Mouse (Mus musculus) E14TG2a.4 (cell line): ENCODE measurements at regions not wholly inside any gene's neighbourhood (a gene's known extent, or its start where the extent isn't known, plus 50 kb on each side); places are given as distances from the start of the nearest gene placed in this dataset.

Source experiments
- H3K27me3 ChIP-seq: 2 replicates; pipeline ENCODE4 v1.6.1; 2014; ENCODE audit warnings: low read length, control low read depth; ENCODE audit not compliant: insufficient read depth
- H3K36me3 ChIP-seq: 2 replicates; pipeline ENCODE4 v1.6.1; 2014; ENCODE audit warnings: low read length, control low read depth; ENCODE audit not compliant: insufficient read depth
- H3K4me1 ChIP-seq: replicated peaks from 2 replicates; pipeline ENCODE4 v1.6.1; 2014; ENCODE audit warnings: low read depth, low read length, control low read depth
- H3K4me3 ChIP-seq: replicated peaks from 2 replicates; pipeline ENCODE4 v1.5.1; 2014; ENCODE audit warnings: mild to moderate bottlenecking, low read length
- H3K9me3 ChIP-seq: 2 replicates; pipeline ENCODE4 v1.6.1; 2014; ENCODE audit warnings: low read length, control low read depth
- CTCF ChIP-seq: conservative IDR thresholded peaks from 2 replicates; pipeline ENCODE4 v1.5.1; 2014; ENCODE audit warnings: low read length
- NANOG ChIP-seq: IDR thresholded peaks from 2 replicates; pipeline ENCODE4 v1.6.1; 2014; ENCODE audit warnings: borderline replicate concordance, low read length, mixed read lengths
- POU5F1 ChIP-seq: IDR thresholded peaks from 2 replicates; pipeline ENCODE4 v1.6.1; 2014; ENCODE audit warnings: low read length, borderline replicate concordance

GRCm38 (mm10) chr14:74112603-74113002 lies 451.6 kb downstream of the Gm21750 start:
- no peaks in the 10 kb centered on the region for H3K27me3 ChIP-seq
- H3K4me1 ChIP-seq, result no peaks in the 10 kb centered on the region
- TF ChIP-seq CTCF, result no peak
- no peak for TF ChIP-seq POU5F1
- TF ChIP-seq NANOG, result no peak
- no peak overlapping the region for H3K4me3 ChIP-seq
- no peaks in the 10 kb centered on the region for H3K9me3 ChIP-seq
- no peaks in the 10 kb centered on the region for H3K36me3 ChIP-seq

GRCm38 (mm10) chr14:74113116-74113515 lies 452.1 kb downstream of the Gm21750 start:
- Histone ChIP-seq H3K27me3 (no peaks in the 10 kb centered on the region), H3K4me1 (no peaks in the 10 kb centered on the region), H3K9me3 (no peaks in the 10 kb centered on the region), H3K4me3 (no peak overlapping the region), H3K36me3 (no peaks in the 10 kb centered on the region)
- TF ChIP-seq NANOG (no peak), POU5F1 (no peak), CTCF (no peak)

GRCm38 (mm10) chr14:74113556-74113955 lies 452.5 kb downstream of the Gm21750 start:
- H3K27me3 ChIP-seq, result no peaks in the 10 kb centered on the region
- no peaks in the 10 kb centered on the region for H3K4me1 ChIP-seq
- no peaks in the 10 kb centered on the region for H3K36me3 ChIP-seq
- TF ChIP-seq NANOG (no peak), CTCF (no peak), POU5F1 (no peak)
- no peaks in the 10 kb centered on the region for H3K9me3 ChIP-seq
- H3K4me3 ChIP-seq, result no peak overlapping the region

GRCm38 (mm10) chr14:74117686-74118085 lies 456.7 kb downstream of the Gm21750 start:
- H3K4me1 ChIP-seq, result no peaks in the 10 kb centered on the region
- no peak for TF ChIP-seq NANOG
- TF ChIP-seq CTCF, result no peak
- no peak for TF ChIP-seq POU5F1
- no peaks in the 10 kb centered on the region for H3K27me3 ChIP-seq
- H3K4me3 ChIP-seq, result no peak overlapping the region
- no peaks in the 10 kb centered on the region for H3K9me3 ChIP-seq
- no peaks in the 10 kb centered on the region for H3K36me3 ChIP-seq

- no peak for TF ChIP-seq NANOG
- no peak for TF ChIP-seq CTCF
- no peak for TF ChIP-seq POU5F1
- H3K27me3 ChIP-seq, result no peaks in the 10 kb centered on the region
- H3K4me1 ChIP-seq, result peaks cover 9% of the 10 kb centered on the region
- H3K9me3 ChIP-seq, result no peaks in the 10 kb centered on the region
- no peak overlapping the region for H3K4me3 ChIP-seq
- no peaks in the 10 kb centered on the region for H3K36me3 ChIP-seq
Measured at GRCm38 (mm10) chr14:74145202-74145700, 484.2 kb downstream of the Gm21750 start.

- Histone ChIP-seq H3K36me3 (no peaks in the 10 kb centered on the region), H3K4me1 (no peaks in the 10 kb centered on the region), H3K9me3 (peaks cover 5% of the 10 kb centered on the region), H3K27me3 (no peaks in the 10 kb centered on the region), H3K4me3 (no peak overlapping the region)
- no peak for TF ChIP-seq CTCF
- no peak for TF ChIP-seq POU5F1
- TF ChIP-seq NANOG, result no peak
Measured at GRCm38 (mm10) chr14:74166221-74166620, 474.4 kb upstream of the Htr2a start.

GRCm38 (mm10) chr14:74169131-74169875 lies 471.3 kb upstream of the Htr2a start:
- Histone ChIP-seq H3K4me3 (no peak overlapping the region), H3K27me3 (no peaks in the 10 kb centered on the region), H3K9me3 (no peaks in the 10 kb centered on the region), H3K36me3 (no peaks in the 10 kb centered on the region), H3K4me1 (no peaks in the 10 kb centered on the region)
- no peak for TF ChIP-seq POU5F1
- no peak for TF ChIP-seq NANOG
- no peak for TF ChIP-seq CTCF

- Histone ChIP-seq H3K9me3 (no peaks in the 10 kb centered on the region), H3K4me1 (no peaks in the 10 kb centered on the region), H3K27me3 (no peaks in the 10 kb centered on the region), H3K4me3 (no peak overlapping the region), H3K36me3 (no peaks in the 10 kb centered on the region)
- no peak for TF ChIP-seq CTCF
- TF ChIP-seq POU5F1, result no peak
- no peak for TF ChIP-seq NANOG
Measured at GRCm38 (mm10) chr14:74180066-74180465, 460.6 kb upstream of the Htr2a start.
